Mouse (Mus musculus) spleen, adult 2 months (tissue): Measurements from ENCODE around the gene Arhgap10.

Experiments
- CTCF ChIP-seq: fragments of 200-500 bp; IDR thresholded peaks from 2 replicates; pipeline ENCODE4 v1.5.1; 2011; ENCODE audit warnings: mild to moderate bottlenecking, inconsistent platforms; ENCODE audit not compliant: insufficient read depth, insufficient read length, insufficient replicate concordance; ENCODE audit errors: extremely low read depth
- POLR2A ChIP-seq: fragments of 200-500 bp; IDR thresholded peaks from 2 replicates; pipeline ENCODE4 v1.6.1; 2011; ENCODE audit warnings: low read depth, low read length, inconsistent platforms

- TF ChIP-seq CTCF (no peak), POLR2A (no peak)
These were observed 276.4 kb downstream of the Arhgap10 start for GRCm38 (mm10) chr8:77241381-77241780.
